Mouse (Mus musculus) layer of hippocampus, adult 9-10 months (tissue): ENCODE results near the gene Sars.

Experiments
- DNase-seq: peaks from one replicate; pipeline ENCODE4 v3.0.0; 2022; ENCODE audit warnings: low spot score

Gene Sars

GRCm38 (mm10) chr3:108424944-108425623 is 19.9 kb downstream of the Sars start:
- no peak for DNase-seq

- DNase-seq = no peak
These were observed 20.9 kb downstream of the Sars start for GRCm38 (mm10) chr3:108423844-108424801.

GRCm38 (mm10) chr3:108423006-108423405 is 22.0 kb downstream of the Sars start:
- no peak for DNase-seq

GRCm38 (mm10) chr3:108415831-108416223 is 29.2 kb downstream of the Sars start:
- no peak for DNase-seq

GRCm38 (mm10) chr3:108414857-108415830 is 29.9 kb downstream of the Sars start, which contains the start of gene Celsr2:
Gene Celsr2 (minus strand): TSS chr3:108415552.
- DNase-seq = no peak

GRCm38 (mm10) chr3:108413634-108414360 is 31.2 kb downstream of the Sars start:
- no peak for DNase-seq

GRCm38 (mm10) chr3:108411754-108412121 is 33.3 kb downstream of the Sars start:
- no peak for DNase-seq

GRCm38 (mm10) chr3:108411026-108411753 is 33.8 kb downstream of the Sars start:
- no peak for DNase-seq

- DNase-seq = no peak
These were observed 34.7 kb downstream of the Sars start for GRCm38 (mm10) chr3:108410359-108410714.

- DNase-seq = no peak
These were observed 35.2 kb downstream of the Sars start for GRCm38 (mm10) chr3:108409656-108410358.

- DNase-seq = no peak
These were observed 36.4 kb downstream of the Sars start for GRCm38 (mm10) chr3:108408517-108409008.

GRCm38 (mm10) chr3:108406306-108406885 is 38.6 kb downstream of the Sars start:
- DNase-seq = no peak

GRCm38 (mm10) chr3:108405536-108406305 is 39.3 kb downstream of the Sars start:
- no peak for DNase-seq

GRCm38 (mm10) chr3:108402528-108402920 is 42.5 kb downstream of the Sars start:
- DNase-seq = no peak

GRCm38 (mm10) chr3:108401692-108402527 is 43.1 kb downstream of the Sars start:
- DNase-seq = no peak

GRCm38 (mm10) chr3:108400442-108400841 is 44.6 kb downstream of the Sars start:
- no peak for DNase-seq

- no peak for DNase-seq
These were observed 46.7 kb downstream of the Sars start for GRCm38 (mm10) chr3:108398281-108398680.

GRCm38 (mm10) chr3:108392793-108393192 is 52.2 kb downstream of the Sars start:
- DNase-seq = no peak
